Comparison of ENCODE assay signal across 10 mouse cellular contexts in genomic region chr11:67515020-67515911, GRCm38 (mm10).
DNase-seq lines count a peak whose midpoint lies in the region; ATAC-seq lines count a peak whose summit lies in the region.
"Had no signal": no experiment of that assay in that cellular context is flagged by ENCODE, and none has a peak within 500 bp of the region (broad histone marks: within the 10 kb centered on the region; RNA-seq: fewer than 3 reads in every experiment).

No protein-coding gene starts in this region.

- H3K9ac ChIP-seq in liver, embryonic 16.5 days (ENCODE audit: low read depth, low read length): no peak overlapping the region
- no peak overlapping the region for H3K9ac ChIP-seq in liver, embryonic 12.5 days
- H3K9ac ChIP-seq in stomach, embryonic 16.5 days (ENCODE audit: low read length): no peak overlapping the region
- H3K9ac ChIP-seq: embryonic facial prominence, embryonic 13.5 days; limb, embryonic 12.5 days had no signal

- peak overlapping the region; percentile 14; the same call in 1 of the 2 replicates for H3K27ac ChIP-seq in liver, embryonic 16.5 days (ENCODE audit: low read length)
- no peak overlapping the region for H3K27ac ChIP-seq in liver, embryonic 12.5 days
- H3K27ac ChIP-seq in stomach, embryonic 16.5 days (ENCODE audit: low read length): peak overlapping the region; percentile 74
- H3K27ac ChIP-seq: embryonic facial prominence, embryonic 13.5 days; limb, embryonic 12.5 days had no signal

- peak; percentile 98 for DNase-seq in fibroblast of lung, adult 2 months (ENCODE audit: low read depth)
- peak; percentile 84 to 94 for DNase-seq in kidney, postnatal 25 days
- DNase-seq in layer of hippocampus, postnatal 10 days (ENCODE audit: low spot score in 2 of 2): no peak
- no peak for DNase-seq in layer of hippocampus, postnatal 14 days (ENCODE audit: low spot score in 2 of 2)

- WGBS in liver, embryonic 16.5 days (ENCODE audit: insufficient replicate concordance): 40% methylated on average over 5 of the region's 5 CpGs
- WGBS in liver, embryonic 12.5 days (ENCODE audit: insufficient replicate concordance): 38% methylated on average over 5 of the region's 5 CpGs
- WGBS in stomach, embryonic 16.5 days: 18% methylated on average over 5 of the region's 5 CpGs

- H3K9me3 ChIP-seq in liver, embryonic 16.5 days (replicated peaks; ENCODE audit: control insufficient read depth, low read length): no peaks in the 10 kb centered on the region; the same call in 1 of the 2 replicates
- H3K9me3 ChIP-seq in liver, embryonic 12.5 days (replicated peaks): peaks cover 4% of the 10 kb centered on the region; the same call in 1 of the 2 replicates
- no peaks in the 10 kb centered on the region for H3K9me3 ChIP-seq in stomach, embryonic 16.5 days (replicated peaks; ENCODE audit: control insufficient read depth, low read length)
- H3K9me3 ChIP-seq: embryonic facial prominence, embryonic 13.5 days had no signal

- peak; percentile 35; the same call in 1 of the 2 replicates for ATAC-seq in liver, embryonic 16.5 days (ENCODE audit: low read depth)
- no peak; the same call in 1 of the 2 replicates for ATAC-seq in liver, embryonic 12.5 days
- peak; percentile 77 for ATAC-seq in stomach, embryonic 16.5 days (ENCODE audit: insufficient read depth, low FRiP score)
- no peak for ATAC-seq in erythroblast, adult 5-6 weeks (replicated peaks; ENCODE audit: low FRiP score, poor library complexity, severe bottlenecking)

- H3K4me2 ChIP-seq in liver, embryonic 16.5 days (ENCODE audit: low read depth, low read length): no peak overlapping the region
- H3K4me2 ChIP-seq in liver, embryonic 12.5 days: no peak overlapping the region
- H3K4me2 ChIP-seq in stomach, embryonic 16.5 days (ENCODE audit: low read depth, low read length): no peak overlapping the region
- H3K4me2 ChIP-seq: embryonic facial prominence, embryonic 13.5 days; limb, embryonic 12.5 days had no signal

- H3K27me3 ChIP-seq in liver, embryonic 16.5 days (ENCODE audit: control insufficient read depth, insufficient read depth, low read depth, low read length): no peaks in the 10 kb centered on the region
- H3K27me3 ChIP-seq in liver, embryonic 12.5 days (replicated peaks): no peaks in the 10 kb centered on the region
- no peaks in the 10 kb centered on the region for H3K27me3 ChIP-seq in stomach, embryonic 16.5 days (ENCODE audit: control insufficient read depth, insufficient read depth, low read length)
- H3K27me3 ChIP-seq: embryonic facial prominence, embryonic 13.5 days; limb, embryonic 12.5 days had no signal

- no peak overlapping the region for H3K4me3 ChIP-seq in liver, embryonic 16.5 days (ENCODE audit: low read depth, low read length)
- H3K4me3 ChIP-seq in liver, embryonic 12.5 days: no peak overlapping the region
- no peak overlapping the region for H3K4me3 ChIP-seq in stomach, embryonic 16.5 days (replicated peaks; ENCODE audit: low read length)
- H3K4me3 ChIP-seq: embryonic facial prominence, embryonic 13.5 days; limb, embryonic 12.5 days had no signal

- H3K36me3 ChIP-seq in liver, embryonic 16.5 days (ENCODE audit: control insufficient read depth, insufficient read depth): no peaks in the 10 kb centered on the region
- no peaks in the 10 kb centered on the region for H3K36me3 ChIP-seq in liver, embryonic 12.5 days
- H3K36me3 ChIP-seq in stomach, embryonic 16.5 days (ENCODE audit: control insufficient read depth, insufficient read depth, low read length): no peaks in the 10 kb centered on the region
- H3K36me3 ChIP-seq: embryonic facial prominence, embryonic 13.5 days; limb, embryonic 12.5 days had no signal

- no peaks in the 10 kb centered on the region; the same call in none of the 2 replicates for H3K4me1 ChIP-seq in liver, embryonic 16.5 days (ENCODE audit: control insufficient read depth, low read depth, low read length)
- H3K4me1 ChIP-seq in liver, embryonic 12.5 days: no peaks in the 10 kb centered on the region
- peaks cover 23% of the 10 kb centered on the region for H3K4me1 ChIP-seq in stomach, embryonic 16.5 days (ENCODE audit: control insufficient read depth, insufficient read depth, low read length)

Comparison
In these comparisons a context has a peak if more than half of its experiments do, and no peak if none do; other contexts are left out.
1. ATAC-seq: peak in liver, embryonic 16.5 days (single experiment) and stomach, embryonic 16.5 days (single experiment); none in liver, embryonic 12.5 days (single experiment) and erythroblast, adult 5-6 weeks (single experiment).
2. DNase-seq: peak in fibroblast of lung, adult 2 months (single experiment) and kidney, postnatal 25 days (2 of 2); none in layer of hippocampus, postnatal 10 days (0 of 2) and layer of hippocampus, postnatal 14 days (0 of 2).